Comparison of ENCODE assay signal across 16 mouse cellular contexts in genomic region chr5:96890367-96890766, GRCm38 (mm10).
DNase-seq lines count a peak whose midpoint lies in the region; ATAC-seq and TF ChIP-seq lines count a peak whose summit lies in the region.
"Had no signal": no experiment of that assay in that cellular context is flagged by ENCODE, and none has a peak within 500 bp of the region (broad histone marks: within the 10 kb centered on the region; RNA-seq: fewer than 3 reads in every experiment).

No protein-coding gene starts in this region.

- no peak for TF ChIP-seq CTCF in layer of hippocampus, adult 2 months (conservative IDR thresholded peaks at IDR 0.05)

- peak; percentile 55; the same call in 1 of the 2 replicates for ATAC-seq in frontal cortex, adult (ENCODE audit: low TSS enrichment)
- peak; percentile 77 for ATAC-seq in forebrain, embryonic 16.5 days
- ATAC-seq: liver, embryonic 12.5 days had no signal

- WGBS in forebrain, embryonic 16.5 days: 48% methylated on average over 5 of the region's 5 CpGs

- peak overlapping the region; percentile 84 for H3K27ac ChIP-seq in layer of hippocampus, adult 2 months
- H3K27ac ChIP-seq in forebrain, embryonic 16.5 days (ENCODE audit: low read length): no peak overlapping the region
- H3K27ac ChIP-seq: embryonic facial prominence, embryonic 13.5 days; liver, embryonic 12.5 days had no signal

- H3K9me3 ChIP-seq in forebrain, embryonic 16.5 days (ENCODE audit: control insufficient read depth, low read length): no peaks in the 10 kb centered on the region
- H3K9me3 ChIP-seq: embryonic facial prominence, embryonic 13.5 days; liver, embryonic 12.5 days had no signal

- H3K36me3 ChIP-seq in forebrain, embryonic 16.5 days (ENCODE audit: control insufficient read depth, insufficient read depth): no peaks in the 10 kb centered on the region
- H3K36me3 ChIP-seq: embryonic facial prominence, embryonic 13.5 days; liver, embryonic 12.5 days had no signal

- H3K4me3 ChIP-seq in layer of hippocampus, adult 2 months: no peak overlapping the region
- H3K4me3 ChIP-seq in forebrain, embryonic 16.5 days (replicated peaks; ENCODE audit: low read length): no peak overlapping the region
- H3K4me3 ChIP-seq: embryonic facial prominence, embryonic 13.5 days; liver, embryonic 12.5 days had no signal

- DNase-seq in frontal cortex, postnatal 14 days (ENCODE audit: low spot score in 2 of 2): no peak
- peak; percentile 28 to 59 for DNase-seq in layer of hippocampus, adult 2 months (ENCODE audit: low spot score in 2 of 2)
- DNase-seq in layer of hippocampus, postnatal 36 days: no peak
- DNase-seq in Muller cell, postnatal 12 days (ENCODE audit: inconsistent ontology term): peak; percentile 82
- DNase-seq in urinary bladder, postnatal 4 days (ENCODE audit: low spot score in 2 of 2): no peak
- DNase-seq in urinary bladder, postnatal 36 days (ENCODE audit: low spot score in 2 of 2): no peak
- DNase-seq: cerebellum, adult 8-10 months; heart, adult 11 months; kidney, adult 18-20 months; lung, postnatal 14 days; midbrain, embryonic 14.5 days; thymus, postnatal 14 days had no signal

- 0 out of 2 replicates have a peak, but pooled peaks cover 4% of the 10 kb centered on the region for H3K4me1 ChIP-seq in forebrain, embryonic 16.5 days (replicated peaks; ENCODE audit: control insufficient read depth, insufficient read depth, low read length)
- H3K4me1 ChIP-seq: embryonic facial prominence, embryonic 13.5 days had no signal

- no peak overlapping the region for H3K4me2 ChIP-seq in forebrain, embryonic 16.5 days (ENCODE audit: low read length)
- H3K4me2 ChIP-seq: embryonic facial prominence, embryonic 13.5 days; liver, embryonic 12.5 days had no signal

- no peaks in the 10 kb centered on the region for H3K27me3 ChIP-seq in forebrain, embryonic 16.5 days (replicated peaks; ENCODE audit: control insufficient read depth, insufficient read depth, low read length)
- H3K27me3 ChIP-seq: embryonic facial prominence, embryonic 13.5 days; liver, embryonic 12.5 days had no signal

- no peak overlapping the region for H3K9ac ChIP-seq in forebrain, embryonic 16.5 days (replicated peaks; ENCODE audit: low read depth, low read length)
- H3K9ac ChIP-seq: embryonic facial prominence, embryonic 13.5 days; liver, embryonic 12.5 days had no signal

Comparison
In these comparisons a context has a peak if more than half of its experiments do, and no peak if none do; other contexts are left out.
1. DNase-seq: peak in layer of hippocampus, adult 2 months (2 of 2) and Muller cell, postnatal 12 days (single experiment); none in frontal cortex, postnatal 14 days (0 of 2), layer of hippocampus, postnatal 36 days (0 of 2), urinary bladder, postnatal 4 days (0 of 2) and urinary bladder, postnatal 36 days (0 of 2).